Mouse (Mus musculus) layer of hippocampus, adult 8-10 months (tissue): ENCODE measurements around the gene Ttc28. TPM values are rescaled to one million over a fixed set of nuclear protein-coding genes. Genes with fewer than 3 reads are reported as not detected.
"Not testable (repeated sequence)": the region's sequence is repeated elsewhere in the genome, so short reads cannot be mapped to it uniquely, and the experiment has no call there.

Source experiments
- DNase-seq, 2 experiments: peaks; one replicate each; pipeline ENCODE4 v3.0.0; 2022; ENCODE audit warnings: low spot score in 2 of 2
- total RNA-seq, 4 experiments: library from RNA; stranded (reverse); gene quantifications; 2 replicates each; pipeline ENCODE4 v1.2.4; 2022

Ttc28 gene
- 10 to 100 TPM in 2 of 4 experiments, 1 to 10 TPM in 2; 9.5 to 15.1 (median 12.2) TPM for total RNA-seq

DNA sequence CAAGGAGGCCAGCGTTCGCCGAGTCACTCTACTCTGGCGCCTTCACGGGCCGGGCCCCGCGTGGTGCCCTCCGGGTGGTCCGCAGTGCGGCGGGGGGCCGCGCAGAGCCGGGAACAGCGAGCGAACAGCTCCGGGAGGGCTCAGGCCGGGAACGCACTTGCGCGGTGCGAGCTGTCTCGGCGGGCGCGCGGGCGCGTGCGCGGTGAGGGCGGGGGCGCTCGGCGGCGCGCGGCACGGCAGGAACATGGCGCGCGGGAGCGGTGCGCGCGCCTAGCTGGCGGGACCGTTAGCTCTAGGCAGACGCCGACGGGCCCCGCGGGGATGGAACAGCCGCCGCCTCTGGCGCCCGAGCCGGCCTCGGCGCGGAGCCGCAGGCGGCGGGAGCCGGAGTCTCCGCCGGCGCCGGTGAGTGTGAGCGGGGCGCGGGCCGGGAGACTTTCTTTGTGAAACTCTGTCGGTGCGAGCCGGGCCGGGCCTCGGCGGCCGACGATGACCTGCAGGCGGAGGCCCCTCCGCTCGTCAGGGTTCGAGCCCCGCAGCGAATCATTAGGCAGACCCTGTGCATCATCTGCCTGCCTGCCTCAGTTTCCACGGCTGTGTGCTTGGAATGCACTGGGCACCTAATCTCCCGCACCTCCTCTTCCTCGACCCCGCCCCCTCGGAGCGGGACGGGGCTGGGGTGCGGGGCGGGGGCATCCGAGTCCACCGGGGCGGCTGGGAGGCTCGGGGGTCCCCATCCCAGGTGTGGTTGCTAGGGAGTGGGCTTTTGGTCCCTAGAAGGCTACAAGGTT lies at the start of gene Ttc28:
TSS of gene Ttc28 (plus strand) at position 220 of the 791 bp plus-strand sequence.
- peak; percentile 63 to 82 for DNase-seq

DNA sequence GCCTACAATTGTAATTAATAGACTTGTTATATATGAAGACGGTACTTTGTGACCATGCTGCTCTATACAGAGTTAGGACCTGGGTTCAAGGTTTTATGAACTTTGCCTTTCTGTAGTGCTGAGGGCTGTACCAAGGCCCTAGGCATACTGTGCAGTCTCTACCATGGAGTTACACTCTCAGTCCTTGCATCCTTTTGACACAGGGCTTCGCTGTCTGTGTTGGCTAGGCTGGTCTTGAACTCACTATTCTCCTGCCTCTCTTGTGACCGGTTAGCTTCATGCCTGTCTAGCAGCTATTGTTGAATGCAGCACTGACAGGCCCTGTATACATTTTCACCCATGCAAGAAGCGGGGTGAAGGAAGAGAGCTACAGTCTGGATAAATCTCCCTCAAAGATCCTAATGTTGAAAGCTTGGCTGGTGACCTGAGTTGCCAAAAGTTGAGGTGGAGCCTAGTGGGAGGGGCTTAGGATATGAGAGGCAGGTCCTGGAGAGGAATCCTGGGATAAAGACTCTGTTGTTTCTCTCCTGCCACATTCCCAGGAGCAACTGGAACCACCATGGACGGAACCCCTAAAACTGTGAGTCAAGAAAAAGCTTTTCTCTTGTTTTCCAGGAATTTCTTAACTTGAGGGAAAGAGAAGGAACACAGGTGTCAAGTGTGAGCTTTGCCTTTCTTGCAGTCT lies 48.4 kb upstream of the Ttc28 start:
- no peak for DNase-seq

DNA sequence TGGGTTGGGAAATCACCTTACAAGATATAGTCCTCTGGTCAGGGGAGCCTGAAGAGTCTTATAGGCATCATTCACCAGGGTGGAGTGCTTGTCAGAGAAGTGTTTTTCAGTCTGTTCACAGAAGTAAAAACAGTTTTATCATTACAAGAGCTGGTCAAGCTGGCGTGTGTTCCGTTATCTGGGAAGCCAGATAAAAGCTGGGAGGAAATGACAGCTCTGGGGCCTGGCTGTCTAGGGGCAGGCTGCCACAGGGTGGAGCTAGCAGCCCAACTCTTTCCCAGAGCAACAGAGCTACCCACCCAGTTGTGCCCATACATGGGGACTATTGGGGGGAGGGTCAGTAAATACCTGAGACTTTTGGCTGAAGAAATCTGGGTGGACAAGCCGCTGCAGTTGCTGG lies 43.6 kb upstream of the Ttc28 start:
- DNase-seq, result peak in 1 of 2 experiments; percentile 39

- DNase-seq, result not testable (repeated sequence)
Observed at GRCm38 (mm10) chr5:110838016-110838415, 41.6 kb upstream of the Ttc28 start.

DNA sequence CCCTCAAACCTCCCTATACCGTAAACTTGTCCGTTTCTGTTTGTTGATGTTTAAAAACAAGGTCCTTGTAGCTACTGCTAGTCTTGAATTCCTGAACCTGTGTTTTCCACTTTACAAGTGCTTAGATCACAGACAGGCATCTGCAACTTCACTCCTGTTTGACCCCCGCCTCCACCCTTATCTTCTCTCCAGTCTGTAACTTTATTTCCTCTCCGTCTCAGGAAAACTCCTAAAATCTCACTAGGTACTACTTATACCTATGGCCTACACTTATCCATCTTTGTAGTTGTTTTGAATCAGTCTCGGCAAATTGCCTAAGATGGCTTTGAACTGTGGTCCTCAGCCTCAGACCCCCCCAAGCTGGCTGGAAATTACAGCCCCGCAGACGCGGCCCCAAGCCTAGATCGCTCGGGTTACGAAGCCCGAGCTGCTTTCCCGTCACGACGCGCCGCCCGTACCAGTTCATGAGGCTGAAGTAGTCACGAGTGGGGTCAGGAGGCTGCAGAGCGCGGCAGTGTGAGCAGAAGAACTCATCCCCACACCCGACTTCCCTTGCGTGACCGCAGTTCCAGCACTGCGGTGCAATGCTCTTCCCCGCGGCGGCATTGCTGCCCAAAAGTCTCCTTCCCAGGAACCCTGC lies 40.4 kb upstream of the Ttc28 start:
- no peak for DNase-seq

- peak; percentile 98 to 99 for DNase-seq
Observed at GRCm38 (mm10) chr5:110839678-110840365, 39.8 kb upstream of the Ttc28 start, which contains the start of the genes Hscb and Chek2. Gene Hscb, minus strand, starts transcription at chr5:110839777. Gene Chek2, plus strand, starts transcription at chr5:110839979.

GRCm38 (mm10) chr5:110840465-110840864 lies 39.1 kb upstream of the Ttc28 start:
- DNase-seq, result peak; percentile 12 to 32

DNA sequence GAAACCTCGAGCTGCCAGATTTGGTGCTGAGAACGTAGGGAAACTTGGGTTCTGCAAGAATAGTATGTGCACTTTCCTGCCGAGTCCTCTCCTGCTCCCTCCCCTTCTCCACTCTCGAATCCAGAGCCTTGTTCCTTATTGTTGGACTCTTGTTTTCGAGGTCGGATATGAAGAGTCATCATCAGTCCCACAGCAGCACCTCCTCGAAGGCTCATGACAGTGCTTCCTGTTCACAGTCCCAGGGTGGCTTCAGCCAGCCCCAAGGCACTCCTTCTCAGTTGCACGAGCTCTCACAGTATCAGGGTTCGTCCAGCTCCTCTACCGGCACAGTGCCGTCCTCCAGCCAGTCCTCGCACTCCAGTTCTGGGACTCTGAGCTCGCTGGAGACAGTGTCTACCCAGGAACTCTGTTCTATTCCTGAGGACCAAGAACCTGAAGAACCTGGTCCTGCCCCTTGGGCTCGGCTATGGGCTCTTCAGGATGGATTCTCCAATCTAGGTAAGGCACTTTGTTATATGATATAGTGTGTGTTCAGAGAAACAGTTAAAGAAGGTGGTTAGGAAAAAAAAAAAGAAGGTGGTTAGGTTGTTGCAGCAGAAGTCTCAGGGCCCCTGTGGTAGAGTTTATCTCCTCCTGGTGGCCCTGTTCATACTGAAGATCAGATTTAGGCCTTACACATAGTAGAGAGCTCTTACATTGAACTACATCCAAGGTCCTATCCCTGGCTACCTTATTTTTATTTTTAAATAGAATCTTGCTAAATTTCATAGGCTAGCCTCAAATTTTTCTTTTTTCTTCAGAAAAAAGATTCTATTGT lies 38.3 kb upstream of the Ttc28 start:
- DNase-seq, result no peak

DNA sequence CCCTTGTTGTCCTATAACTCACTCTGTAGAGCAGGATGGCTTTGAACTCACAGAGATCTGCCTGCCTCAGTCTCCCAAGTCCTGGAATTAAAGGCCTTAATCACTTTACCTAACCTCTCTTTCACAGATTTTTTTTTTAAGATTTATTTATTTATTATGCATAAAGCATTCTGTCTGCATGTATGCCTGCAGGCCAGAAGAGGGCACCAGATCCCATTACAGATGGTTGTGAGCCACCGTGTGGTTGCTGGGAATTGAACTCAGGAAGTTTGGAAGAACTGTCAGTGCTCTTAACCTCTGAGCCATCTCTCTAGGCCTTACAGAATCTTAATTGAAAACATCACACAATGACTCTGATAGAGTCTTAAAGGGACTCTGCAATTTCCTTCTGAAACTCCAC lies 26.6 kb upstream of the Ttc28 start:
- no peak for DNase-seq

GRCm38 (mm10) chr5:110857091-110857490 lies 22.5 kb upstream of the Ttc28 start:
- no peak for DNase-seq

- DNase-seq, result peak; percentile 39 to 48
Observed at GRCm38 (mm10) chr5:110859013-110859650, 20.5 kb upstream of the Ttc28 start.

GRCm38 (mm10) chr5:110860445-110860844 lies 19.2 kb upstream of the Ttc28 start:
- DNase-seq, result no peak

DNA sequence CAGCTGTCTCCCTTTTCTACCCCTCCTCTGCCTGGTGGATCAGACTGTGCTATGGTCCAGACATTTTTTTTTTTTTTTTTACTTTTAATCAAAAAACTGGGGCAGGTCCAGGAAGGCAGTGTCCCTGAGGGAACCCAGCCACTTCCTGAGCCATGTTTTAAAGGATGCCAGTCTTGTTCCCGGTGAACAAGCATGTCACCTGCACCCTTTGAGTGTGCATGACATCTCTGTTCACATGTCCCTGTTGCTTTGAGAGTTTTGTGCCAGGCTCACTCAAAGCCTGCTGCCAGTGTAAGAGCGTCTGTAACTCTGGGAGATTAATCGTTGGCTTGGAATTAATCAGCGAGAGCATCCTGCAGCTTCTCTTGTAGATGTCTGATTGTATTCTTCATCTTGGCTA lies 11.1 kb upstream of the Ttc28 start:
- DNase-seq, result no peak

DNA sequence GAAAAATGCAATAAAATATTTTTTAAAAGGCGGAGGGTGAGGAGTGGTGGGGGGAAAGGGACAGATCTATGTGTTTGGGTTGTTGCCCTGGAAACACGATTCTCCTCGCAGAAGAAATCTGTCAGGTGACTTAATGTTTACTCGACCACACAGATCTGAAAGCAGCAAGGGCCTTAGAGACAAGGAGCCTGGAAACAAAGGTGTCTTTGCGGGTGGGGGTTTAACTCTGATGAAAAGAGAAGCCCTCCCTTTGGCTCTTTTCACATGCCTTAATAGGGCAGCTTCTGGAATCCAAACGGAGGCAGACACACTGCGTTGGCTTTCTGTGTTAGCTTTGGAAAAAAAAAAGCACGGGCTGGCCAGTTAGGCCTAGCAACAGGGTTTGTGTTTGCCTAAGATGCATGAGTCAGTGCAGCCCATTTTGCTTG lies 10.3 kb upstream of the Ttc28 start:
- DNase-seq, result no peak

- no peak for DNase-seq
Observed at GRCm38 (mm10) chr5:110873160-110873559, 6.4 kb upstream of the Ttc28 start.

GRCm38 (mm10) chr5:110874711-110875110 lies 4.9 kb upstream of the Ttc28 start:
- DNase-seq, result no peak

GRCm38 (mm10) chr5:110875286-110875685 lies 4.3 kb upstream of the Ttc28 start:
- no peak for DNase-seq

- DNase-seq, result no peak
Observed at GRCm38 (mm10) chr5:110877666-110878505, 1.7 kb upstream of the Ttc28 start.

GRCm38 (mm10) chr5:110878526-110878925 lies 1.1 kb upstream of the Ttc28 start:
- DNase-seq, result not testable (repeated sequence)
